Mouse (Mus musculus): Measurements from ENCODE around the gene Gm21312. TPM values are rescaled to one million over a fixed set of nuclear protein-coding genes. Genes with fewer than 3 reads are reported as not detected.

The Gm21312 gene
- not detected for polyA plus RNA-seq (2014; fragmentation: Illumina TruSeq; extraction: RNeasy Lipid Tissue Mini Kit (QIAGEN cat#74804); ENCODE audit: insufficient read depth, low read depth, low replicate concordance)

GRCm38 (mm10) chr10:104176724-104177123 lies at the start of gene Gm21312:
Gene Gm21312 (plus strand): TSS chr10:104177024.

GRCm38 (mm10) chr10:104142687-104143086 lies 34.1 kb upstream of the Gm21312 start, which contains the start of gene Gm21293:
Gene Gm21293 (plus strand): TSS chr10:104142987.

DNA sequence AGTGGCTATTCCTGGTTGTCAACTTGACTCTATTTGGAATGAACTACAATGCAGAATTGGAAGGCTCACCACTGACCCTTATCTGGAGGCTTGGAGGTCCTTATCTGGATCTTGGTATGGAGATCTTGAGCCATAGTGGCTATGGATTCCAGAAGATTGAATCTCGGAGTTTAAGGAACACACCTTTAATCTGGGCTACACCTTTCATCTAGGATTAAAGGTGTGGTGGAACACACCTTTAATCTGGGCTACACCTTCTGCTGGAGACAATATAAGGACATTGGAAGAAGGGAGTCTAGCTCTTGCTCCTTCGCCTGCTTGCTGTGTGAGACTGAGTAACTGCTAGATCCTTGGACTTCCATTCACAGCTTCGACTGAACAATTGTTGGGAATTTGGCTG lies 25.6 kb upstream of the Gm21312 start, which contains the start of gene Gm6763:
TSS of gene Gm6763 (plus strand) at position 301 of the 400 bp plus-strand sequence.

GRCm38 (mm10) chr10:104159706-104160105 lies 17.1 kb upstream of the Gm21312 start, which contains the start of gene Gm8764:
Gene Gm8764 (plus strand): TSS chr10:104160006.

DNA sequence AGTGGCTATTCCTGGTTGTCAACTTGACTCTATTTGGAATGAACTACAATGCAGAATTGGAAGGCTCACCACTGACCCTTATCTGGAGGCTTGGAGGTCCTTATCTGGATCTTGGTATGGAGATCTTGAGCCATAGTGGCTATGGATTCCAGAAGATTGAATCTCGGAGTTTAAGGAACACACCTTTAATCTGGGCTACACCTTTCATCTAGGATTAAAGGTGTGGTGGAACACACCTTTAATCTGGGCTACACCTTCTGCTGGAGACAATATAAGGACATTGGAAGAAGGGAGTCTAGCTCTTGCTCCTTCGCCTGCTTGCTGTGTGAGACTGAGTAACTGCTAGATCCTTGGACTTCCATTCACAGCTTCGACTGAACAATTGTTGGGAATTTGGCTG lies 8.6 kb upstream of the Gm21312 start, which contains the start of gene Gm21304:
TSS of gene Gm21304 (plus strand) at position 301 of the 400 bp plus-strand sequence.

GRCm38 (mm10) chr10:104185233-104185632 lies 8.4 kb downstream of the Gm21312 start, which contains the start of gene Gm20765:
Gene Gm20765 (plus strand): TSS chr10:104185533.

GRCm38 (mm10) chr10:104193742-104194141 lies 16.9 kb downstream of the Gm21312 start, which contains the start of gene Gm4340:
Gene Gm4340 (plus strand): TSS chr10:104194042.

Other genes with a start within 250 kb of the Gm21312 start
- not detected for gene Gm21293, start 34.0 kb upstream of the Gm21312 start, polyA plus RNA-seq (2014; fragmentation: Illumina TruSeq; extraction: RNeasy Lipid Tissue Mini Kit (QIAGEN cat#74804); ENCODE audit: insufficient read depth, low read depth, low replicate concordance)
- not detected for gene Gm6763, start 25.5 kb upstream of the Gm21312 start, polyA plus RNA-seq (2014; fragmentation: Illumina TruSeq; extraction: RNeasy Lipid Tissue Mini Kit (QIAGEN cat#74804); ENCODE audit: insufficient read depth, low read depth, low replicate concordance)
- gene Gm8764, start 17.0 kb upstream of the Gm21312 start, polyA plus RNA-seq (2014; fragmentation: Illumina TruSeq; extraction: RNeasy Lipid Tissue Mini Kit (QIAGEN cat#74804); ENCODE audit: insufficient read depth, low read depth, low replicate concordance): not detected
- not detected for gene Gm21304, start 8.5 kb upstream of the Gm21312 start, polyA plus RNA-seq (2014; fragmentation: Illumina TruSeq; extraction: RNeasy Lipid Tissue Mini Kit (QIAGEN cat#74804); ENCODE audit: insufficient read depth, low read depth, low replicate concordance)
- gene Gm20765, start 8.5 kb downstream of the Gm21312 start, polyA plus RNA-seq (2014; fragmentation: Illumina TruSeq; extraction: RNeasy Lipid Tissue Mini Kit (QIAGEN cat#74804); ENCODE audit: insufficient read depth, low read depth, low replicate concordance): not detected
- not detected for gene Gm4340, start 17.0 kb downstream of the Gm21312 start, polyA plus RNA-seq (2014; fragmentation: Illumina TruSeq; extraction: RNeasy Lipid Tissue Mini Kit (QIAGEN cat#74804); ENCODE audit: insufficient read depth, low read depth, low replicate concordance)

All from lung, adult 10 weeks (tissue).